Mouse (Mus musculus): ENCODE results near the gene Immp2l. TPM values are rescaled to one million over a fixed set of nuclear protein-coding genes. Genes with fewer than 3 reads are reported as not detected.

Gene Immp2l
- total RNA-seq, 2 experiments from 2014 or later = 1.3 to 11.4 TPM

GRCm38 (mm10) chr12:41484689-41485511 is 461.0 kb downstream of the Immp2l start:
- no peak for ATAC-seq (replicated peaks; ENCODE audit: low FRiP score, low TSS enrichment, poor library complexity, severe bottlenecking)

GRCm38 (mm10) chr12:41485512-41486215 is 461.8 kb downstream of the Immp2l start:
- peak; percentile 90 for ATAC-seq (replicated peaks; ENCODE audit: low FRiP score, low TSS enrichment, poor library complexity, severe bottlenecking)

- ATAC-seq (replicated peaks; ENCODE audit: low FRiP score, low TSS enrichment, poor library complexity, severe bottlenecking) = no peak
Measured at GRCm38 (mm10) chr12:41486331-41486730, 462.4 kb downstream of the Immp2l start, which contains the start of gene Lrrn3. TSS of gene Lrrn3 (minus strand) at chr12:41486431.

- 0 out of 2 replicates have a peak, but pooled peaks have one; percentile 64 for ATAC-seq (replicated peaks; ENCODE audit: low FRiP score, low TSS enrichment, poor library complexity, severe bottlenecking)
Measured at GRCm38 (mm10) chr12:41487005-41487404, 463.1 kb downstream of the Immp2l start.

GRCm38 (mm10) chr12:41494620-41495019 is 470.7 kb downstream of the Immp2l start:
- ATAC-seq (replicated peaks; ENCODE audit: low FRiP score, low TSS enrichment, poor library complexity, severe bottlenecking) = no peak

- no peak for ATAC-seq (replicated peaks; ENCODE audit: low FRiP score, low TSS enrichment, poor library complexity, severe bottlenecking)
Measured at GRCm38 (mm10) chr12:41500049-41500820, 476.3 kb downstream of the Immp2l start.

GRCm38 (mm10) chr12:41508610-41509009 is 484.7 kb downstream of the Immp2l start:
- ATAC-seq (replicated peaks; ENCODE audit: low FRiP score, low TSS enrichment, poor library complexity, severe bottlenecking) = no peak

- ATAC-seq (replicated peaks; ENCODE audit: low FRiP score, low TSS enrichment, poor library complexity, severe bottlenecking) = no peak
Measured at GRCm38 (mm10) chr12:41510588-41510987, 486.7 kb downstream of the Immp2l start.

- ATAC-seq (replicated peaks; ENCODE audit: low FRiP score, low TSS enrichment, poor library complexity, severe bottlenecking) = no peak
Measured at GRCm38 (mm10) chr12:41518897-41519296, 495.0 kb downstream of the Immp2l start.

GRCm38 (mm10) chr12:41520326-41520725 is 496.4 kb downstream of the Immp2l start:
- no peak for ATAC-seq (replicated peaks; ENCODE audit: low FRiP score, low TSS enrichment, poor library complexity, severe bottlenecking)

- ATAC-seq (replicated peaks; ENCODE audit: low FRiP score, low TSS enrichment, poor library complexity, severe bottlenecking) = no peak
Measured at GRCm38 (mm10) chr12:41521671-41522070, 497.8 kb downstream of the Immp2l start.

GRCm38 (mm10) chr12:41526688-41527087 is 502.8 kb downstream of the Immp2l start:
- no peak for ATAC-seq (replicated peaks; ENCODE audit: low FRiP score, low TSS enrichment, poor library complexity, severe bottlenecking)

- no peak for ATAC-seq (replicated peaks; ENCODE audit: low FRiP score, low TSS enrichment, poor library complexity, severe bottlenecking)
Measured at GRCm38 (mm10) chr12:41528410-41528809, 504.5 kb downstream of the Immp2l start.

GRCm38 (mm10) chr12:41539989-41540388 is 516.1 kb downstream of the Immp2l start:
- no peak for ATAC-seq (replicated peaks; ENCODE audit: low FRiP score, low TSS enrichment, poor library complexity, severe bottlenecking)

GRCm38 (mm10) chr12:41551578-41551977 is 527.7 kb downstream of the Immp2l start:
- ATAC-seq (replicated peaks; ENCODE audit: low FRiP score, low TSS enrichment, poor library complexity, severe bottlenecking) = no peak

GRCm38 (mm10) chr12:41557832-41558231 is 533.9 kb downstream of the Immp2l start:
- ATAC-seq (replicated peaks; ENCODE audit: low FRiP score, low TSS enrichment, poor library complexity, severe bottlenecking) = no peak

- ATAC-seq (replicated peaks; ENCODE audit: low FRiP score, low TSS enrichment, poor library complexity, severe bottlenecking) = no peak
Measured at GRCm38 (mm10) chr12:41558956-41559735, 535.3 kb downstream of the Immp2l start.

GRCm38 (mm10) chr12:41565540-41566432 is 541.9 kb downstream of the Immp2l start:
- peak; percentile 63 for ATAC-seq (replicated peaks; ENCODE audit: low FRiP score, low TSS enrichment, poor library complexity, severe bottlenecking)

Measured in megakaryocyte-erythroid progenitor cell, adult 5-6 weeks (primary cell).